Mouse (Mus musculus): ENCODE results near the gene Mbd4. TPM values are rescaled to one million over a fixed set of nuclear protein-coding genes. Genes with fewer than 3 reads are reported as not detected.
"Not testable (repeated sequence)": the region's sequence is repeated elsewhere in the genome, so short reads cannot be mapped to it uniquely, and the experiment has no call there.

The Mbd4 gene
- polyA plus RNA-seq, 1 experiment from 2014 or later: 9.3 TPM

- Histone ChIP-seq H3K9me3 (replicated peaks; ENCODE audit: control insufficient read depth, low read length) (no peaks in the 10 kb centered on the region), H3K36me3 (ENCODE audit: control insufficient read depth, insufficient read depth) (no peaks in the 10 kb centered on the region; the same call in 1 of the 2 replicates), H3K9ac (ENCODE audit: low read depth, low read length) (no peak overlapping the region), H3K27ac (ENCODE audit: low read length) (no peak overlapping the region), H3K4me2 (ENCODE audit: low read depth, low read length) (no peak overlapping the region), H3K27me3 (ENCODE audit: control insufficient read depth, insufficient read depth, low read depth, low read length) (no peaks in the 10 kb centered on the region), H3K4me3 (ENCODE audit: low read depth, low read length) (no peak overlapping the region), H3K4me1 (ENCODE audit: control insufficient read depth, low read depth, low read length) (peaks cover 9% of the 10 kb centered on the region)
- ATAC-seq (ENCODE audit: low read depth): peak; percentile 21; the same call in 1 of the 2 replicates
- WGBS (ENCODE audit: insufficient replicate concordance): 65% methylated on average over 6 of the region's 6 CpGs
Observed at GRCm38 (mm10) chr6:115830779-115831601, 22.2 kb downstream of the Mbd4 start.

GRCm38 (mm10) chr6:115823850-115824464 is 29.2 kb downstream of the Mbd4 start:
- H3K9me3 ChIP-seq (replicated peaks; ENCODE audit: control insufficient read depth, low read length); H3K27me3 ChIP-seq (ENCODE audit: control insufficient read depth, insufficient read depth, low read depth, low read length); H3K36me3 ChIP-seq (ENCODE audit: control insufficient read depth, insufficient read depth); H3K9ac ChIP-seq (ENCODE audit: low read depth, low read length): not testable (repeated sequence)
- H3K4me3 ChIP-seq (ENCODE audit: low read depth, low read length): peak overlapping the region; percentile 40
- 0% methylated on average over 5 of the region's 11 CpGs for WGBS (ENCODE audit: insufficient replicate concordance)
- peak; percentile 90 for ATAC-seq (ENCODE audit: low read depth)
- H3K4me1 ChIP-seq (ENCODE audit: control insufficient read depth, low read depth, low read length): peaks cover 28% of the 10 kb centered on the region
- peak overlapping the region; percentile 45 for H3K27ac ChIP-seq (ENCODE audit: low read length)
- H3K4me2 ChIP-seq (ENCODE audit: low read depth, low read length): peak overlapping the region; percentile 62

- no peaks in the 10 kb centered on the region for H3K9me3 ChIP-seq (replicated peaks; ENCODE audit: control insufficient read depth, low read length)
- H3K4me1 ChIP-seq (ENCODE audit: control insufficient read depth, low read depth, low read length): peaks cover 28% of the 10 kb centered on the region
- 48% methylated on average over 8 of the region's 8 CpGs for WGBS (ENCODE audit: insufficient replicate concordance)
- peak; percentile 70 for ATAC-seq (ENCODE audit: low read depth)
- no peak overlapping the region; the same call in 1 of the 2 replicates for H3K27ac ChIP-seq (ENCODE audit: low read length)
- no peak overlapping the region for H3K4me3 ChIP-seq (ENCODE audit: low read depth, low read length)
- H3K36me3 ChIP-seq (ENCODE audit: control insufficient read depth, insufficient read depth): no peaks in the 10 kb centered on the region
- no peak overlapping the region for H3K4me2 ChIP-seq (ENCODE audit: low read depth, low read length)
- H3K9ac ChIP-seq (ENCODE audit: low read depth, low read length): no peak overlapping the region
- no peaks in the 10 kb centered on the region for H3K27me3 ChIP-seq (ENCODE audit: control insufficient read depth, insufficient read depth, low read depth, low read length)
Observed at GRCm38 (mm10) chr6:115821216-115821993, 31.8 kb downstream of the Mbd4 start.

- Histone ChIP-seq H3K27ac (ENCODE audit: low read length) (no peak overlapping the region), H3K4me3 (ENCODE audit: low read depth, low read length) (no peak overlapping the region), H3K4me2 (ENCODE audit: low read depth, low read length) (no peak overlapping the region), H3K36me3 (ENCODE audit: control insufficient read depth, insufficient read depth) (no peaks in the 10 kb centered on the region), H3K27me3 (ENCODE audit: control insufficient read depth, insufficient read depth, low read depth, low read length) (no peaks in the 10 kb centered on the region), H3K4me1 (ENCODE audit: control insufficient read depth, low read depth, low read length) (peaks cover 27% of the 10 kb centered on the region), H3K9ac (ENCODE audit: low read depth, low read length) (no peak overlapping the region), H3K9me3 (replicated peaks; ENCODE audit: control insufficient read depth, low read length) (no peaks in the 10 kb centered on the region)
- no peak for ATAC-seq (ENCODE audit: low read depth)
- WGBS (ENCODE audit: insufficient replicate concordance): 63% methylated on average over 2 of the region's 2 CpGs
Observed at GRCm38 (mm10) chr6:115818129-115818528, 35.0 kb downstream of the Mbd4 start.

GRCm38 (mm10) chr6:115815041-115815440 is 38.1 kb downstream of the Mbd4 start:
- WGBS (ENCODE audit: insufficient replicate concordance): 62% methylated on average over 4 of the region's 4 CpGs
- Histone ChIP-seq H3K4me1 (ENCODE audit: control insufficient read depth, low read depth, low read length) (peaks cover 12% of the 10 kb centered on the region), H3K36me3 (ENCODE audit: control insufficient read depth, insufficient read depth) (no peaks in the 10 kb centered on the region), H3K9me3 (replicated peaks; ENCODE audit: control insufficient read depth, low read length) (no peaks in the 10 kb centered on the region), H3K27ac (ENCODE audit: low read length) (no peak overlapping the region), H3K4me3 (ENCODE audit: low read depth, low read length) (no peak overlapping the region), H3K9ac (ENCODE audit: low read depth, low read length) (no peak overlapping the region), H3K27me3 (ENCODE audit: control insufficient read depth, insufficient read depth, low read depth, low read length) (no peaks in the 10 kb centered on the region), H3K4me2 (ENCODE audit: low read depth, low read length) (no peak overlapping the region)
- ATAC-seq (ENCODE audit: low read depth): no peak

DNA sequence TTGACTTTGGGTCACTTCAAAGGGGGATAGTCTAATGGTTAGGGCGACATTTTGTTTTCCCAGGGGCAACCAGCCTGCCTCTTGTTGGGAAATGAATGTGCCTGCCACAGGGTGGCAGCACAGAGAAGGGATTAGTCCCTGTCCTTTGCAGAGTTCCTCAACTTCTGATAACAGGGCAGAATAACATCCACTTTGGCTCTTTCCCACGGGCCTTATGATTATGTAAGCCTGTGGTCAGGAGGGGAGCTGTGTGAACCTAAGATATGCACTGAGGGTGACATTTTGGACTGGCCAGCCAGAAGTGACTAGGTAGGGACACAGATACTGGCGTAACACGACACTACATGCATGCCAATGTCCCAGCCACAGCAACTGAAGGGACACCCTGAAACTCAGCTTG is 39.1 kb downstream of the Mbd4 start:
- Histone ChIP-seq H3K9me3 (replicated peaks; ENCODE audit: control insufficient read depth, low read length) (no peaks in the 10 kb centered on the region), H3K4me3 (ENCODE audit: low read depth, low read length) (no peak overlapping the region), H3K9ac (ENCODE audit: low read depth, low read length) (no peak overlapping the region), H3K36me3 (ENCODE audit: control insufficient read depth, insufficient read depth) (no peaks in the 10 kb centered on the region), H3K4me2 (ENCODE audit: low read depth, low read length) (no peak overlapping the region), H3K4me1 (ENCODE audit: control insufficient read depth, low read depth, low read length) (peaks cover 8% of the 10 kb centered on the region), H3K27ac (ENCODE audit: low read length) (no peak overlapping the region), H3K27me3 (ENCODE audit: control insufficient read depth, insufficient read depth, low read depth, low read length) (no peaks in the 10 kb centered on the region)
- 7% methylated on average over 4 of the region's 4 CpGs for WGBS (ENCODE audit: insufficient replicate concordance)
- ATAC-seq (ENCODE audit: low read depth): peak; percentile 73

- Histone ChIP-seq H3K9ac (ENCODE audit: low read depth, low read length) (no peak overlapping the region), H3K27me3 (ENCODE audit: control insufficient read depth, insufficient read depth, low read depth, low read length) (no peaks in the 10 kb centered on the region), H3K9me3 (replicated peaks; ENCODE audit: control insufficient read depth, low read length) (no peaks in the 10 kb centered on the region), H3K4me2 (ENCODE audit: low read depth, low read length) (no peak overlapping the region), H3K27ac (ENCODE audit: low read length) (no peak overlapping the region), H3K4me3 (ENCODE audit: low read depth, low read length) (no peak overlapping the region), H3K4me1 (ENCODE audit: control insufficient read depth, low read depth, low read length) (peaks cover 21% of the 10 kb centered on the region), H3K36me3 (ENCODE audit: control insufficient read depth, insufficient read depth) (peaks cover 6% of the 10 kb centered on the region)
- ATAC-seq (ENCODE audit: low read depth): no peak
- 68% methylated on average over 8 of the region's 8 CpGs for WGBS (ENCODE audit: insufficient replicate concordance)
Observed at GRCm38 (mm10) chr6:115811606-115812005, 41.6 kb downstream of the Mbd4 start.

DNA sequence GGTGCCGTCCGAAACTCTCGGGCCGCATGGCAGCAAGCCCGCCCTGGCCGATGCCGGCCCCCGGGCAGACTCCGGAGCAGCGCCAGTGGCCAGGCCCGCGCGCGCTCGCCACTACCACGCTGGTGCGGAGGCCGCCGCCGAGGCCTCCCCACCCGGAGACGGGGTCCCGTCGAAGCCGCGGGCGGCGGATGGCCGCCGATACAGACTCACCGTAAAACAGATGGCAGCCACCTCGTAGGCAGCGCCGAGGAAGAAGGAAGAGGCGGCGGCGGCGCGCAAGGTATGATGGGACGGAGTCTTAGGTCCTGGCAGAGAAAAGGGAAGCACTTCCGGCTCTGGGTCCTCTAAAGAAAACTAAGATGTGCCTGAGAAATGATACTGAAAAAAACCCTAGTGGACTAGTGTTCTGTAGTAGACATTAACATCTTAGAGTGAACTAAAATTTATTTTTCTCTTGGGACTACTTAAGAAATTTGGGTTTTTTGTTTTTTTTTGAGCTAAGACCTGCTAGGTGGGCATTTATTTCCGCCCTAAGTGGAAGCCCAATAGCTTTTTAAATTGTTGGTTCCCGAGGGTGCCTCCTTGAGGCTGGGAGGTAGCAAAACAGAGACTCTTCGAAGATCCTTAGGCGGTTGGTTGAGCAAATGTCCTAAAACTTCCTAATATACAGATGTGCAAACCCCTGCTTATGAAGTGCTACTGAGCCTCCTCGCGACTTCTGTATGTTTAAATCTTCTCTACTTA is 44.5 kb downstream of the Mbd4 start, which contains the start of gene Rpl32:
Gene Rpl32, minus strand, starts transcription at position 260 of the 744 bp plus-strand sequence.
- ATAC-seq (ENCODE audit: low read depth): peak; percentile 83
- under 1% methylated on average over 47 of the region's 47 CpGs for WGBS (ENCODE audit: insufficient replicate concordance)

More for the DNA sequence above, 44.5 kb downstream of the Mbd4 start, which contains the start of gene Rpl32:
- peaks cover 29% of the 10 kb centered on the region for H3K36me3 ChIP-seq (ENCODE audit: control insufficient read depth, insufficient read depth)
- H3K4me1 ChIP-seq (ENCODE audit: control insufficient read depth, low read depth, low read length): peaks cover 24% of the 10 kb centered on the region
- H3K9me3 ChIP-seq (replicated peaks; ENCODE audit: control insufficient read depth, low read length): no peaks in the 10 kb centered on the region
- peak within 1 kb of the TSS; percentile 79 for H3K27ac ChIP-seq (ENCODE audit: low read length)
- H3K4me3 ChIP-seq (ENCODE audit: low read depth, low read length): peak within 1 kb of the TSS; percentile 94
- peak within 1 kb of the TSS; percentile 95 for H3K9ac ChIP-seq (ENCODE audit: low read depth, low read length)
- peak within 1 kb of the TSS; percentile 82 for H3K4me2 ChIP-seq (ENCODE audit: low read depth, low read length)
- no peaks in the 10 kb centered on the region for H3K27me3 ChIP-seq (ENCODE audit: control insufficient read depth, insufficient read depth, low read depth, low read length)
